Mouse (Mus musculus) bone marrow macrophage, adult 2 months (primary cell): ENCODE data around the gene Hkdc1.

Experiments
- CTCF ChIP-seq: IDR thresholded peaks from 2 replicates; pipeline ENCODE4 v1.5.1; 2012; ENCODE audit warnings: low read depth, mild to moderate bottlenecking, low read length, moderate library complexity
- POLR2A ChIP-seq: IDR thresholded peaks from 2 replicates; pipeline ENCODE4 v1.6.1; 2012; ENCODE audit warnings: mild to moderate bottlenecking, low read depth, low read length, borderline replicate concordance

- no peak for TF ChIP-seq CTCF
- no peak for TF ChIP-seq POLR2A
These were observed 89.0 kb downstream of the Hkdc1 start for GRCm38 (mm10) chr10:62333269-62333668.
